12 mouse cellular contexts compared by ENCODE assay signal in genomic region chr15:30191931-30192668, GRCm38 (mm10). TPM values are rescaled to one million over a fixed set of nuclear protein-coding genes. Genes with fewer than 3 reads are reported as not detected.
A peak's percentile ranks its signal among the peaks of the same experiment; 100 is the strongest.
DNase-seq lines count a peak whose midpoint lies in the region; ATAC-seq lines count a peak whose summit lies in the region.
"Had no signal": no experiment of that assay in that cellular context is flagged by ENCODE, and none has a peak within 500 bp of the region (broad histone marks: within the 10 kb centered on the region; RNA-seq: fewer than 3 reads in every experiment).

No protein-coding gene starts in this region.

- no peak overlapping the region for H3K9ac ChIP-seq in forebrain, embryonic 12.5 days
- no peak overlapping the region for H3K9ac ChIP-seq in midbrain, embryonic 15.5 days
- H3K9ac ChIP-seq: limb, embryonic 12.5 days; neural tube, embryonic 12.5 days had no signal

- WGBS in forebrain, embryonic 12.5 days = 66% methylated on average over 5 of the region's 5 CpGs
- 75% methylated on average over 5 of the region's 5 CpGs for WGBS in forebrain, embryonic 10.5 days
- WGBS in midbrain, embryonic 15.5 days = 49% methylated on average over 5 of the region's 5 CpGs

- H3K36me3 ChIP-seq in forebrain, embryonic 12.5 days (replicated peaks) = no peaks in the 10 kb centered on the region
- H3K36me3 ChIP-seq in forebrain, embryonic 10.5 days (replicated peaks) = no peaks in the 10 kb centered on the region
- no peaks in the 10 kb centered on the region for H3K36me3 ChIP-seq in midbrain, embryonic 15.5 days (replicated peaks)
- H3K36me3 ChIP-seq: limb, embryonic 12.5 days; neural tube, embryonic 12.5 days had no signal

- H3K4me3 ChIP-seq in forebrain, embryonic 12.5 days (replicated peaks) = no peak overlapping the region
- no peak overlapping the region for H3K4me3 ChIP-seq in forebrain, embryonic 10.5 days
- no peak overlapping the region for H3K4me3 ChIP-seq in midbrain, embryonic 15.5 days
- H3K4me3 ChIP-seq: limb, embryonic 12.5 days; neural tube, embryonic 12.5 days had no signal

- peaks cover 6% of the 10 kb centered on the region; the same call in 1 of the 2 replicates for H3K4me1 ChIP-seq in forebrain, embryonic 12.5 days
- H3K4me1 ChIP-seq in forebrain, embryonic 10.5 days = no peaks in the 10 kb centered on the region
- H3K4me1 ChIP-seq in midbrain, embryonic 15.5 days = no peaks in the 10 kb centered on the region; the same call in 1 of the 2 replicates
- H3K4me1 ChIP-seq: limb, embryonic 12.5 days; neural tube, embryonic 12.5 days had no signal

- no peak overlapping the region for H3K4me2 ChIP-seq in forebrain, embryonic 12.5 days
- no peak overlapping the region for H3K4me2 ChIP-seq in midbrain, embryonic 15.5 days
- H3K4me2 ChIP-seq: limb, embryonic 12.5 days; neural tube, embryonic 12.5 days had no signal

- no peaks in the 10 kb centered on the region for H3K9me3 ChIP-seq in forebrain, embryonic 12.5 days
- 0 out of 2 replicates have a peak, but pooled peaks cover 3% of the 10 kb centered on the region for H3K9me3 ChIP-seq in forebrain, embryonic 10.5 days
- no peaks in the 10 kb centered on the region for H3K9me3 ChIP-seq in midbrain, embryonic 15.5 days
- H3K9me3 ChIP-seq: limb, embryonic 12.5 days; neural tube, embryonic 12.5 days had no signal

- peak; percentile 30; the same call in 1 of the 2 replicates for ATAC-seq in forebrain, embryonic 12.5 days (ENCODE audit: low FRiP score)
- peak; percentile 72 for ATAC-seq in midbrain, embryonic 15.5 days (replicated peaks)
- ATAC-seq: intestine, postnatal 0 days had no signal

- intact Hi-C loops in gastrocnemius, postnatal 36 days (cut with DNase I) = no loop called here

- H3K27me3 ChIP-seq in forebrain, embryonic 12.5 days = no peaks in the 10 kb centered on the region
- H3K27me3 ChIP-seq in forebrain, embryonic 10.5 days (ENCODE audit: poor library complexity, severe bottlenecking) = no peaks in the 10 kb centered on the region
- no peaks in the 10 kb centered on the region for H3K27me3 ChIP-seq in midbrain, embryonic 15.5 days (replicated peaks)
- H3K27me3 ChIP-seq: limb, embryonic 12.5 days; neural tube, embryonic 12.5 days had no signal

- H3K27ac ChIP-seq in forebrain, embryonic 12.5 days = no peak overlapping the region
- H3K27ac ChIP-seq in forebrain, embryonic 10.5 days = no peak overlapping the region
- no peak overlapping the region for H3K27ac ChIP-seq in midbrain, embryonic 15.5 days
- H3K27ac ChIP-seq: limb, embryonic 12.5 days; neural tube, embryonic 12.5 days had no signal

- DNase-seq in forebrain, embryonic 10.5 days (ENCODE audit: extremely low spot score, low spot score) = no peak
- DNase-seq in cerebellum, adult 11-12 months = peak; percentile 86
- peak; percentile 25 to 46 for DNase-seq in frontal cortex, postnatal 14 days (ENCODE audit: low spot score in 2 of 2)
- DNase-seq in MN1 (ENCODE audit: low spot score) = no peak
- no peak for DNase-seq in gastrocnemius, postnatal 36 days
- DNase-seq in urinary bladder, postnatal 10 days (ENCODE audit: low spot score) = no peak
- DNase-seq: lung, postnatal 10 days had no signal

RNA-seq across cellular contexts. Expression of gene Ctnnd2, which starts 19.7 kb away (rescaled TPM):
- 60.2 and 65.0 TPM in 2 replicates for polyA plus RNA-seq in forebrain, embryonic 12.5 days (2016; fragmentation: Nextera tagmentation; extraction: Ambion mirVana)
- 23.4 and 25.3 TPM in 2 replicates for polyA plus RNA-seq in forebrain, embryonic 10.5 days (2016; fragmentation: Nextera tagmentation; extraction: Ambion mirVana)
- polyA plus RNA-seq in midbrain, embryonic 15.5 days (2015; fragmentation: Nextera tagmentation; extraction: Ambion mirVana) = 72.2 and 73.2 TPM in 2 replicates
- not detected for total RNA-seq in gastrocnemius, postnatal 36 days (2021)

Comparison
In these comparisons a context has a peak if more than half of its experiments do, and no peak if none do; other contexts are left out.
1. DNase-seq: peak in cerebellum, adult 11-12 months (single experiment) and frontal cortex, postnatal 14 days (2 of 2); none in forebrain, embryonic 10.5 days (single experiment), MN1 (single experiment), gastrocnemius, postnatal 36 days (0 of 2) and urinary bladder, postnatal 10 days (single experiment).